Mouse (Mus musculus) urinary bladder, adult 2 months (tissue): ENCODE data around the gene Arhgap32. TPM values are rescaled to one million over a fixed set of nuclear protein-coding genes. Genes with fewer than 3 reads are reported as not detected.

ENCODE experiments used
- DNase-seq: peaks from one replicate; pipeline ENCODE4 v3.0.0; 2022; ENCODE audit warnings: low spot score
- polyA plus RNA-seq: library from polyadenylated mRNA; depleted of rRNA; stranded (reverse); fragments of >200 nt; gene quantifications from 2 replicates; pipeline ENCODE4 v1.2.3, GENCODE M21; 2012

The Arhgap32 gene
- polyA plus RNA-seq, 1 experiment: 4.4 TPM

DNA sequence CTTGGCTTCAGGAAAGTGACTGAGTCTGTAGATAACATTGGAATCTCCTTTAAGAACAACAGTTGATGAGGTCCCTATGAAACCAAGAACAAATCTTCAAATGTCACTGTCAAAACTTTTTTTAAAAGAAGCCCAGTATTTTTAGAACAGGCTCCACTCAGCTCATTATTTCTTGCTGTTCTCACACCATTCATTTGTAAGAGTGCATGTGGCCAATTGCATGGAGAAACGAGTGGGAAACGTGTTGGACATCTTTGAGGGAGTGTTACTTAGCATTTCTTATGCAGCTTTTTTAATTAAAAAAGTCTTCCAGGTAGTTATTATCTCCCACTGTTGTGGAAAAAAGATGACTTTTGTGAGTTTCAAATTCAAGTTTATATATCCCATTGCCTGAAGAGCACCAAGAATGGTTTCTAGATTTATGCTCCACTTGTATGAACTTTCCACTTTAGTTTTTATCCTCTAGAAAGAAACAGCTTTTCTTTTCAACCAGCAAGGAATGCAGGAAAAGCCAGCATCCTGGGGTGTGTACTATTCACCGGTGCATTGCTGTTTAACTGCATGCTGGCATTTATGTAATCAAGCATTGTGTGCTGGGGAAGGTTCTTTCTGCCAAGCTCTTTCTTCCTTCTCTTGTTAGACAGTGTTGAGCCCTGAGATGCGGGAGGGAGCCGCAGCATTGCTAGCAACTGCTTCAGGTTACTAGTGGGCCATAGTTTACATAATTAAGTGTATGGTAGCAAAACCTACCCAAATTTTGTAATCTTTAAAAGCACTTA, 76.5 kb downstream of the Arhgap32 start:
- no peak for DNase-seq

GRCm38 (mm10) chr9:32204450-32204990, 88.6 kb downstream of the Arhgap32 start:
- DNase-seq: no peak

- no peak for DNase-seq
Observed at GRCm38 (mm10) chr9:32207133-32207532, 91.2 kb downstream of the Arhgap32 start.

DNA sequence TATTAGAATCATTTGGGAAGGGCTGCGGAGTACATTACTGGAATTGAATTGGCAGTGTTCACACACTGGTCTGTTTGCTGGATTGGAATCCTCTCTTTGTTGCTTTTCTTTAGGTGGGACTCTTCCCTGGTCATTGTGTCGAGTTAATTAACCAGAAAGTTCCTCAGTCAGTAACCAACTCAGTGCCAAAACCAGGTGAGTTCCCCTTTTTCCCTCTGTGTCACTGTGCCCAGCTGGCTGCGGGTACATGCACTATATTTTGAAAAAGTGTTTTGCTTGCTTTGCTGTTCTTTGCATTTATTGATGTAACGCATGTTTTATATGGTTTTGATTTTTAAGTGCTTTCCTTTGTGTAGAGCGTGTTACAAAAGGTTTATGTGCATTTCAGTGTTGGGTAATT, 92.1 kb downstream of the Arhgap32 start:
- no peak for DNase-seq

DNA sequence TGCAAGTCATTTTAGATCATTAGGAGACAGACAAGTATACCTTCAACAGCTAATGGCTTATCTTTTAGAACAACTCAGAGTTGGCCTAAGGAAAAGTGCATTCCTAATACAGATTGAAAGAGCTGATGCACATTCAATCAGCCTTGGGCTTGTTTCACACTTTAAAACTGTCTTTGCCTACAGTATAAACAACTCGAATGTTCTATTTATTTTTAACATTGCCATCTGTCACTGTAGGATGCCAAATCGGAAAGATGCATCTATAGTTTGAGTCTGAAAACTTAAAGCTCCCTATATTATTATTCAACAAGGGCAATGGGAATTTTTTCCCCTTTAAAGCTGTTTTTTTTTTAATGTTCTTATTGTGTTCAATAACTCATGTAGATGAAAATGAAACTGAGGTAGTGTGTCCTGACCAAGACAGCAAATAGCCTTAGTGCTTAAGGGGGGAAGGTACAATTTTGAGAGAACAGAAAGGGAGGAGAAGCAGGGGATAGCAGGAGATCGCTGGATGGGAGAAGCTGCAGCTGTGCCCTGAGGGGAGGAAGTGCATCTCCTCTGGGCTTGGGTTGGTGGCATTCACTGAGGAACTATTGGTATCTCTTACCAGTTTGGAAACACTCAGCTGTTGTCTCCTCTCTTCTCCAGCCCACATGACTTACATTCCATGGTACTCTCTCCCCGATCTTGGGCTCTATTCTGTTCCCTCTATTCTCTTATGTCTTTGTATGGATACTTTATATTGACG, 101.1 kb downstream of the Arhgap32 start:
- DNase-seq: no peak

DNA sequence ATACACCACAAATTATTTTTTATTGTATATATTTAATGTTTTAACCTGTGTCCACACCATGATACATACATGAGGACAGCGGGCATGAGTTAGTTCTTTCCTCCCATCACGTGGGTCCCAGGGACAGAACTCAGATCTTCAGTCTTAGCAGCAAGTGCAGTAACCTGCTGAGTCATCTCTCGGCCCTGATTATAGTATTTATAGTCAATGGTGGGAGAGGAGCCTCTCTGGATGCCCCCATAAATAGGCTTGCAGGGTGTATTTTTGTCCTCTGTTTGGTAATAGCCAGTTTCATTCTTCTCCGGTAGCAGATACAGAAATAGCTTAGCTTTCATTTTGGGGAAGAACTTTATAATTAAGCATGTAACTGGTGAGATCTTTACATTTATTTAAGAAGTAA, 103.5 kb downstream of the Arhgap32 start:
- no peak for DNase-seq

GRCm38 (mm10) chr9:32222184-32222583, 106.2 kb downstream of the Arhgap32 start:
- DNase-seq: no peak

- DNase-seq: peak; percentile 55
Observed at GRCm38 (mm10) chr9:32223739-32224529, 108.0 kb downstream of the Arhgap32 start.

DNA sequence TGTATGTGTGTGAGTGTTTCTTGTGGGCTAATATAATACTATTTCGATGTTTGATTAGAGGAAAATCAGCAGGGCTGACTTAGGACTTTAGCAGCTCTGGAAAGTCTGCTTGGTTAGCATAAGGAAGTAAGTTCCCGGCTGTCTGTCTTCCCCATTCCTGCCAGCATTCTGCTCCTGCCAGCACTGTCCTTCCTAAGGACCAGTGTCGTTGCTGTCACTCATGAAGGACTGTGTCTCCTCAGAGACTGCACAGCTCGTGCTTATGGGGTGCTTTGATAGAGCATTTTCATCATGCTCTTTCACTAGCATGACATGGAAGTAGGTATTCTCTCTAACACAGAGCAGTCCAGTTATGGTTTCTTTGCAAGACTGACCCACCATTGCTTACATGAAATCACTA, 109.0 kb downstream of the Arhgap32 start:
- no peak for DNase-seq

GRCm38 (mm10) chr9:32225584-32225983, 109.6 kb downstream of the Arhgap32 start:
- no peak for DNase-seq

DNA sequence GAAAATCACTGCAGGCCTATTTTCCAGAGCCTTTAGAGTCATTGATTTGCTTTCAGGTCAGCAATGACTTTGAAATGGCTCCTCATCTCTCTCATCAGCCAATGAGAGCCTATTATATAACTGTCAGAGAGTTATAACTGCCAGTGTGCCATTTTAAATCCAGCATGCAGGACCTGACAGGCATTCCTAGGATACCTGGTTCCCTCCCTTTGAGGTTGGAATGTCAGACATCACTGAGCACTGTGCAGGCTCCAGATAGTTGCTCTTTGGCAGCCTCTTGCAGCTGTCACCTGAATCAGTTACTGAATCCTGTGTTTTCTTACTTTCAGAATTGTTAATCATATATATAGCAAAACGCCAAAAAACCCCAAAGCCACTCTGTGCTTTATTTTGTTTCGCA, 111.1 kb downstream of the Arhgap32 start:
- no peak for DNase-seq

GRCm38 (mm10) chr9:32233593-32233992, 117.7 kb downstream of the Arhgap32 start:
- no peak for DNase-seq

- DNase-seq: no peak
Observed at GRCm38 (mm10) chr9:32234767-32235489, 119.0 kb downstream of the Arhgap32 start.

DNA sequence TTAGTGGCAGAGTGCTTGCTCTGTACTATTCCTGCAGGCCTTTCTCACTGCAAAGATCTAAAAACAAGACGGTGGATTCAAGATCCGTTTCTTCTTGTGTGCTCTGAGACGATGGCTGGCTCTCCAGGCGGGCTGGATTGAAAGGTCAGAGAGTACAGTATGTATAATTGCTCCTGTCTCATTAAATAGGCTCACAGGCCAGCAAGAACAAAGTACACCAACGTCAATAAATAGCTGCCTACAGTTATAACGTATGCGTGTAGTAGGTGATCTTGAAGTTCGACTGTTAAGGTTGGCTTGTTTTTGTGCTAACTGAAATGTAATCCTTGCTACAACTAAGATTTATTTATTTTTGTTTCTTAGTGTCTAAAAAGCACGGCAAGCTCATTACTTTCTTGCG, 123.0 kb downstream of the Arhgap32 start:
- DNase-seq: no peak

DNA sequence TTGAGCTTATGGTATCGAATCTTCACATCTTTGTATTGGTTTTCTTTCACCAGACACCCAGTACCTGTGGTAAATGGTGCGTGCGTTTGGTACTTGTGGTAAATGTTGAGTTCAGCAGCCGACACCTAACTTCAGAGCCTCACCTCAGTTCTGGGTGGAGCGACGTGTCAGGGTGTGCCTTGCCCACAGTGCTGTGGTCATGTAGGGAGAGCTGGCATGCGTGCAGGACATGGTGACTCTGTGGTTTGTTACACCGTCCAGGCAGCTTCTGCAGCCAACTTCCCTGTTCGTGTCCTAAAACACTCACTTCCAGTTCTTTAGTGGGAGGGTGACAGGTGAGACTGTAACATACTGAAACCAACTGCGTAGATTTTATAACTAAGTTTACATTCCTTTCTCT, 123.5 kb downstream of the Arhgap32 start:
- DNase-seq: no peak

- no peak for DNase-seq
Observed at GRCm38 (mm10) chr9:32240449-32240848, 124.5 kb downstream of the Arhgap32 start.

GRCm38 (mm10) chr9:32241637-32242199, 125.8 kb downstream of the Arhgap32 start:
- no peak for DNase-seq

DNA sequence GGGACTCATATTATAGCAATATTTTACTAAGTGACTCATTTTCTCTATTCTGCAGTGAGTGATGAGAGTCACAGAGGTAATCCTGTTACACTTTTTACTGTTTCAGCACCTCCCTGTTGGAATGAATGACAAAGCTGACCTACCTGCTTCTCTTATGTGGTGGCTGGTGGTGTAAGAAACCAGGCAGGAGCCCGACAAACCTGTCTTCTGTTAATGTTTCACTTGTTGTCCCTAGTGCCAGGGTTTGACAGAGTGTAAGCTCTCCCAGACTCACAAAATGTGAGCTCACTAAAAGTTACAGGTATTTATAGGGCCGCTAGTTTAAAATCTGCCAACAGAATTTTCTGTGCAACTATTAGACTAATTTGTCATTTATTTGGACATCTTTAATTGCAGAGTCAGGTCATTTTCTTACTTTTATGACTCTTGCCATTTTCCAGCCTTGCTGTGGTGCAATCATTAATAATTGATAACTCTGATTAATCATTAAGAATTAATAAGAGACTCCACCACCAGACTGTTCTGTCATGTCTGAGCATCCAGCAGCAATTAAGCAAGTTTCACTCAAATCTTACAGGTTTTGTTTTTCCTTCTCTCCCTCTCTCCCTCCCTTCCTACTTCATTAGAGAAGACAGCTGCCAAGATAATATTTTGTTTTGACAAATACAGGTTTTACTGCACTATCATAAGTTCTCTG, 127.1 kb downstream of the Arhgap32 start:
- no peak for DNase-seq

DNA sequence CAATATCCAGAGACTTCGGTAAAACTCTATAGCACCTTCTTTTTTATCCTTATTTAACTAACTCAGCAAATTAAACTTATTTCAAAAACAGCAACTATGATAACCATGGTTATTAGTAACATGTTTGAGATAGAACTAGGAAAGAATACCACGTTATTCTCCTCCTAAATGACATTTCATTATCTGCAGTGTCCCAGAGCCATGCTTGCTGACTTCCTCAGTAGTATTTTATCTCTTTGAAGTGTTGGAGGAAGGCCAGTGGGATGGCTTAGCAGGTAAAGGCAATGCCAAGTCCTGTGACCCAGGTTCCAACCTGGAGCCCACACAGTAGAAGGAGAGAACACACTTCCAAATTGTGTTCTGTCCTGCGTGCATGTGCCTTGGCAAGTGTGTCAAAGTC, 129.3 kb downstream of the Arhgap32 start:
- no peak for DNase-seq

DNA sequence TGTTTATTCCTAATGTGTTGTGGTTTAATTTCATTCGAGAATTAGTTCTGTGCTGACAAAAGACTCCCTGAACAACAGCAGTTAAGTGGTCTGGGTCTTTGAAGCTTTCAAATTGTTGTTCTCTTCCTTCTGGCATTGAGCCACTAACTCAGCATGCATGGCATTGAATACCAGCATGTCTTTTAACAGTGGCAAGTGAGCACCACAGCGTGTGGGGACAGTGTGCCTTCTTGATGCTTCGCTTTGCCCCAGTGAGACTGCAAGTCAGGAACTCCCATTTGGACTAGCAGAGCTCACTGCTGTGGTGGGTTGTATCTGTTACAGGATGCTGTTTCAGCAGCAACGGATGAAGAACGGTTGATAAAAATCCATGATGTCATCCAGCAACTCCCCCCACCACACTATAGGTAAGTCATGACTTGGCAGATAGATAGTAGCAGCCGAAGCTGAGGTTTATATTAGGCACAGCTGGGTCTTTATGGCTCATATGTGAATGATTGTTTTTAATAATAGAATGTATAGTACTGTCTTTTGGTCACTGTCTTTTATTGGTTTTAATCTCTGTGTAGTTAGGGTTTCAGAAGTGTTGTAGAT, 130.3 kb downstream of the Arhgap32 start:
- no peak for DNase-seq
